Mouse (Mus musculus) cerebellum, adult 18-20 months (tissue): ENCODE results near the gene Camk2d.

Source experiments
- DNase-seq, 2 experiments: peaks; one replicate each; pipeline ENCODE4 v3.0.0; 2021

The Camk2d gene

DNA sequence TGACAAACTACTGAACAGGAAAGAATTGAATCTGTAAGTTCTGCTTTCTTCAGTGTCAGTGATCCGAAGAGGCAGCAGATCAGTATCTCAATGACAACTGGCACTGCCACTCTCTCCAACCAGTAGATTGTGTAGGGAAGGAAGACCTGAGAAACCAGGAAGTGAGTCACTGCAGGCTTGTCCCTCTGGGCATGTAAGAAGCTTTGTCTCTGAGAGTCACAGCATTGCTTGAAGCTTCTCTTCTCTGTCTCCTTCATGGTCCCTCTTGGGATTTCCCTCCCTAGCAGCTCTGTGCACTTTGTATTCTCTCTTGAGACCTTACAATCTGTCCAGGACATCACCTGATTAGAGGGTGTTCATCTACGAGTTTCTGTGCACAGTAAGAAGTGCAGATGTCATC, 233.7 kb downstream of the Camk2d start:
- DNase-seq, result no peak

DNA sequence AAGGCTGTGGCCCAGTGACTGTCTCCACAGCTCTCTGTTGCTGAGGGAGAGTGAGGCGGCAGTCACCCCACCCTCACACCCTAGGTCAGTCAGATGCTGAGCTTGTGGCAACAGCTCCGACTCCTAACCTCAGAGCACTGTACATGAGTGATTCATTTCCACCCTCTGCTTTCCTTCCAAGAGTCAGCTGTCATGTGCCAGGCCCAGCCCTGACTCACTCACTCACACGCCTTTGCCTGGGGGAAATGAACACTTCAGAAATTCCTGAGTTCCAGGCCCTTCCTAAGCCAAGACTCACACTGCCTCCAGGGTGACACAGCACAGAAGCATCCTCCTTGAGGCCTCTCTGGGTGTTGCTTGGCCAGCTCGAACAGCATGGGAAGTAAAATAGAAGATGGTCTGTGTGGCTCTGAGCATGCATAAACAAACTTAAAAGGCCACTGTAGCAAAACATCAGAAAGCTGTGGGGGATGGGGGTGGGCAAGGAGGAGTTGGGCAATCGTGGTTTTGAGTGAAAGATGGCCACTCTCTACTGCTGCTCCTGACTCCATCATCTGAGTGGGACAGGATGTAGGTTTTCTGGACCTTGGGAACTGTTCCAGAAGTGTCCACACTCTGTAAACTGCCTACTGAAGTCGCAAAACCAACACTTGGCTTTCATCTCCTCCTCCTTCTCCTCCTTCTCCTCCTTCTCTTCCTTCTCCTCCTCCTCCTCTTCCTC, 235.5 kb downstream of the Camk2d start:
- DNase-seq, result peak; percentile 11 to 15

GRCm38 (mm10) chr3:126834641-126835167, 238.6 kb downstream of the Camk2d start:
- no peak for DNase-seq

DNA sequence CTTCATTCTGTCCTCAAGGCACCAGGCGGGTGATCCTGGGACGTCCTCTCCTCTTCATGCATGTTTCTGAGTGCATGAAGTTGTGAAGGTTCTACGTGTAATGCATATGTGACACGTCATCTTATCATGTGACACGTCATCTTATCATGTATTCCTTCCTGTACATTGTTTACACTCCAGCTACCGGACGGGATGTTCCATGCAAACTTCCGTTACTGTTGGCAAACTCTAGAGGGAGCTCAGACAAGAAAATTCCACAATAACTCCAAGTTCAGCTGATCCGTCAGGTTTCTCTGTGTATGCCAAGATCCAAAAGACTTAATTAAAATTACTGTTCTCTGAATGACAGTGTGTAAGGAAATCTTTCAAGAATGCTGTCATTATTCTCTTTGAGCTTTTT, 246.7 kb downstream of the Camk2d start:
- DNase-seq, result no peak

DNA sequence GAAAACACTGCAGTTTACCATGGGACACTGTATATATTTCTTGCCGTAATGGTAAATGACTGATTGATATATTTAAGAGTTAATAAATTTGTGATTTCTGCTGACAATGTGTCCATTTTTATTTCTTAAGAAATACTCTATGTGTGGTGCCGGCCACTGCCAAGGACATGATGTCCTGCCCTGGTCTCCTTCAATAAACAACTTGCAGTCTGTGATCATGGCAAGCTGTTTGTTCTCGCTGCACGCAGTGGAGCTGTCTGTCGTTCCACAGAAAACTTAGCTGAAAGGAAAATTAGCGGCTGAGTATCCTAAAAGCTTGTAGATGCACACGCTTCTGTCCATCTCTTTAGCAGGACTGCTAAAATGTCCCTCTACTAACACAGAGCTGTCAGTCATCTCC, 248.7 kb downstream of the Camk2d start:
- DNase-seq, result no peak

DNA sequence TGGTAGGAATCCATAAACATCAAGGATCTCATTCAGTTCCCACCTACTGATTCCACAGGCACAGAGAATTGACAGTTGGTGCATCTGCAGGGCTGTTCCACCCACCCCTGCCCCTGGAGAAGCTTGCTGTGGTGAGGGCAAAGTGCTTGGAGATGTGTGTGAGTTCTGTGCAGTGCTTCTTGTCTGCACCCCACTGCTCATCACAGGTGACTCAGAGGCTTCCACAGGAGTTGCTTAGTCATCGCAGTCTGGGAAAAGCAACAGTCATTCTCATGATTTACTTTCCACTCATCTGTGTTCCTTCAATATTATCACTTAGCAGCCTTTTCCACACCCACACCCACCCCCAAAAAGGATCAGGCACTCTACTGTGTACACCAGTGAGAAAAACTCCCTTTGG, 252.0 kb downstream of the Camk2d start:
- DNase-seq, result no peak

- DNase-seq, result no peak
Measured at GRCm38 (mm10) chr3:126860442-126860841, 264.3 kb downstream of the Camk2d start.

DNA sequence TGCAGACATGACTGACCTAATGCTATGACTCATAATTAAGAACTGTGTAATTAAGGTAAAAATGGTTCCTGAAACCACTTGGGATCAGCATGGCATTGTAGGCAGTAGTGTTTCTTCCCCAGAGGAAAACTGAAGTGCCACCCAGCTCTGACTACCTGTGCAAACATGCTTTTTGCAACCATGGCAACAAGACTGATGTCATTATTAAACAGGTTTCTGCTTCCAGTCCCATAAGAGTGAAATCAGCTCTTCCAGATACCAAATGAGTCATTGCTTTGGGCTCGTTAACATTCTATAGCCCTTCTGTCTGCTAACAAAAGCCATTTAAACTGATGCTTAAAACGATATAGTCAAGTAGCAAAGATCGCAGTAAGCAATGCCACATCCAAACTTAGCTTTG, 273.5 kb downstream of the Camk2d start:
- no peak for DNase-seq

DNA sequence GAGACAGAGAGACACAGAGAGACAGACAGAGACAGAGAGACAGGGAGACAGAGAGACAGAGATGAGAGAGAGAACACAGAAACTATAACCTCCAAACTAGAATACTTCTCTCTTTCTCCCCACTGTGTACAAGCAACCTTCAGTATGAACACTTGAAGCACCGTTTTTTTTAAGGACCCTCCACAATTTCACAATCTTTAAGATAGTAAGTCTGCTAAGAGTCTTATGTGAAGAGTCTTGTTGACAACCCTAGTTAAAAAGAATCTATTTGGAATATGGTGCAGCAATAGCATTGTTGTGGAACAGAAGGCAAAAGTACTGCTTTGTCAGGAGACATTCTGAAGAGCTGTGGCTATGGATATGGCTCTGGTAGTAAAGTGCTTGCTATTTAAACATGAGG, 274.6 kb downstream of the Camk2d start:
- DNase-seq, result no peak

DNA sequence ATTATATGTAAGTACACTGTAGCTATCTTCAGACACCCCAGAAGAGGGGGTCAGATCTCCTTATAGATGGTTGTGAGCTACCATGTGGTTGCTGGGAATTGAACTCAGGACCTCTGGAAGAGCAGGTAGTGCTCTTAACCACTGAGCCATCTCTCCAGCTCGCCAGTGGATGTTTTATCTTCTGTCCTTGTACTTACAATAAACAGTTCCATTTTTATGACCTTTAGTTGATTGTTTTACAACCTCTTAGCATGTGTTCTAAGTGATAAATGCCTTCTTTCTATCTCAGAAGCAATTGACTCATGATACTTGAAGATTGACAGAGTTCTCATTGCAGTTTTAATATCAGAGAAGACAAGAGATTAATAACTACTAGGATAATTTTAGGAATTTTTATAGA, 282.1 kb downstream of the Camk2d start:
- no peak for DNase-seq

GRCm38 (mm10) chr3:126886090-126886489, 290.0 kb downstream of the Camk2d start:
- DNase-seq, result no peak

GRCm38 (mm10) chr3:126886644-126887043, 290.5 kb downstream of the Camk2d start:
- DNase-seq, result no peak
